Comparison of ENCODE assay signal across 21 mouse cellular contexts in the genomic region with DNA sequence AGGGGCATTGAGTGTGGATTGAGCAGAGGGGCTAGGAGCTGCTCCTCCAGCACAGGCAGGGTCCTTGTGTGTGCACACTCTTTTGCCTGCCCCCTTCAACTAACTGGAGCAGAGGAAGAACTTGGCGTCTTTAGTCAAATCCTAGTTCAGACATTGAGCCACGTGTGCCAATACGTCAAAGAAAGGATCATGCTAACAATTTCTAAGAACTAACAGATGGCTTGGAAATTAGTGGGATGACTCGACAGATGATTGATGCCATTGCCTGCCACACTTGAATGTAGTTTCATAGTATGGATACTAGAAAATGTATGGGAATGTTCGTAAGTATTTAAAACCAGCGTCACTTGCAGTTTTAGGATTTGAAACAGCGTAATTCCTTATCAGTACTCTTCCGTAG. TPM values are rescaled to one million over a fixed set of nuclear protein-coding genes. Genes with fewer than 3 reads are reported as not detected.
DNase-seq lines count a peak whose midpoint lies in the region; ATAC-seq and TF ChIP-seq lines count a peak whose summit lies in the region.
"Had no signal": no experiment of that assay in that cellular context is flagged by ENCODE, and none has a peak within 500 bp of the region (broad histone marks: within the 10 kb centered on the region; RNA-seq: fewer than 3 reads in every experiment).

No protein-coding gene starts in this region.

- H3K9me3 ChIP-seq in forebrain, embryonic 14.5 days (replicated peaks; ENCODE audit: control insufficient read depth, low read length) = no peaks in the 10 kb centered on the region
- H3K9me3 ChIP-seq in forebrain, embryonic 11.5 days (ENCODE audit: control insufficient read depth, low read length) = no peaks in the 10 kb centered on the region
- H3K9me3 ChIP-seq in heart, embryonic 10.5 days = no peaks in the 10 kb centered on the region
- H3K9me3 ChIP-seq: embryonic facial prominence, embryonic 10.5 days; embryonic facial prominence, embryonic 12.5 days; forebrain, embryonic 12.5 days; forebrain, embryonic 15.5 days; G1E had no signal

- no peak overlapping the region for H3K9ac ChIP-seq in forebrain, embryonic 14.5 days (ENCODE audit: low read length)
- H3K9ac ChIP-seq in forebrain, embryonic 11.5 days (ENCODE audit: low read length) = no peak overlapping the region
- H3K9ac ChIP-seq in heart, adult 2 months (ENCODE audit: low read depth, low read length) = no peak overlapping the region
- H3K9ac ChIP-seq: embryonic facial prominence, embryonic 12.5 days; forebrain, embryonic 12.5 days; forebrain, embryonic 15.5 days; forebrain, postnatal 0 days had no signal

- no peak for TF ChIP-seq EP300 in heart, adult 2 months (IDR thresholded peaks at IDR 0.05; ENCODE audit: insufficient read depth, low read depth, low read length)

- H3K27me3 ChIP-seq in forebrain, embryonic 14.5 days (replicated peaks; ENCODE audit: control insufficient read depth, insufficient read depth, low read length) = no peaks in the 10 kb centered on the region
- no peaks in the 10 kb centered on the region for H3K27me3 ChIP-seq in forebrain, embryonic 11.5 days (ENCODE audit: control insufficient read depth, insufficient read depth, low read length)
- no peaks in the 10 kb centered on the region for H3K27me3 ChIP-seq in heart, embryonic 10.5 days (ENCODE audit: insufficient read depth, poor library complexity, severe bottlenecking)
- no peaks in the 10 kb centered on the region for H3K27me3 ChIP-seq in heart, adult 2 months (ENCODE audit: control insufficient read depth, insufficient read depth, low read length)
- H3K27me3 ChIP-seq: CH12.LX; embryonic facial prominence, embryonic 12.5 days; forebrain, embryonic 12.5 days; forebrain, embryonic 15.5 days had no signal

- no peak overlapping the region for H3K27ac ChIP-seq in forebrain, embryonic 14.5 days (ENCODE audit: low read depth, low read length)
- H3K27ac ChIP-seq in forebrain, embryonic 11.5 days (ENCODE audit: low read depth, low read length) = no peak overlapping the region
- H3K27ac ChIP-seq in heart, embryonic 10.5 days = no peak overlapping the region
- H3K27ac ChIP-seq in heart, adult 2 months = no peak overlapping the region
- H3K27ac ChIP-seq: embryonic facial prominence, embryonic 10.5 days; embryonic facial prominence, embryonic 12.5 days; forebrain, embryonic 12.5 days; forebrain, embryonic 15.5 days had no signal

- peak; percentile 61 for DNase-seq in forebrain, embryonic 14.5 days (ENCODE audit: low spot score)
- no peak for DNase-seq in forebrain, embryonic 11.5 days (ENCODE audit: low spot score)
- peak; percentile 36 for DNase-seq in heart, embryonic 10.5 days (ENCODE audit: low spot score)
- DNase-seq in heart, adult 2 months = no peak
- DNase-seq in ovary, postnatal 14 days (ENCODE audit: low spot score) = no peak
- DNase-seq: adrenal gland, adult 2 months; adrenal gland, postnatal 10 days; adrenal gland, postnatal 25 days; B cell, adult 2 months; cerebellum, adult 11-12 months; cerebellum, adult 2 months; cerebellum, adult 9-10 months; cerebellum, postnatal 10 days; forebrain, postnatal 0 days had no signal

- no peak overlapping the region for H3K4me2 ChIP-seq in forebrain, embryonic 14.5 days (ENCODE audit: low read length)
- no peak overlapping the region for H3K4me2 ChIP-seq in forebrain, embryonic 11.5 days (ENCODE audit: low read depth, low read length, severe bottlenecking)
- H3K4me2 ChIP-seq: embryonic facial prominence, embryonic 12.5 days; forebrain, embryonic 12.5 days; forebrain, embryonic 15.5 days had no signal

- TF ChIP-seq POLR2A in heart, adult 2 months (IDR thresholded peaks at IDR 0.05; ENCODE audit: insufficient read depth, low read depth, low read length) = no peak

- peaks cover 7% of the 10 kb centered on the region for H3K4me1 ChIP-seq in forebrain, embryonic 14.5 days (ENCODE audit: control insufficient read depth, insufficient read depth, low read length)
- peaks cover 7% of the 10 kb centered on the region; the same call in 1 of the 2 replicates for H3K4me1 ChIP-seq in forebrain, embryonic 11.5 days (replicated peaks; ENCODE audit: control insufficient read depth, insufficient read depth, low read length)
- H3K4me1 ChIP-seq in heart, embryonic 10.5 days = peaks cover 16% of the 10 kb centered on the region; the same call in 1 of the 2 replicates
- H3K4me1 ChIP-seq in heart, adult 2 months (ENCODE audit: control insufficient read depth, insufficient read depth, low read length) = no peaks in the 10 kb centered on the region

- H3K36me3 ChIP-seq in forebrain, embryonic 14.5 days (ENCODE audit: control insufficient read depth, insufficient read depth, low read length) = no peaks in the 10 kb centered on the region
- no peaks in the 10 kb centered on the region for H3K36me3 ChIP-seq in forebrain, embryonic 11.5 days (ENCODE audit: control insufficient read depth, insufficient read depth, low read length)
- H3K36me3 ChIP-seq in heart, embryonic 10.5 days = no peaks in the 10 kb centered on the region
- no peaks in the 10 kb centered on the region for H3K36me3 ChIP-seq in heart, adult 2 months (ENCODE audit: control insufficient read depth, insufficient read depth, low read length)
- H3K36me3 ChIP-seq: embryonic facial prominence, embryonic 12.5 days; forebrain, embryonic 12.5 days; forebrain, embryonic 15.5 days; G1E had no signal

- no peak overlapping the region for H3K4me3 ChIP-seq in forebrain, embryonic 14.5 days (ENCODE audit: low read depth, low read length)
- no peak overlapping the region for H3K4me3 ChIP-seq in forebrain, embryonic 11.5 days (ENCODE audit: low read depth, low read length)
- H3K4me3 ChIP-seq in heart, embryonic 10.5 days = no peak overlapping the region
- H3K4me3 ChIP-seq in heart, adult 2 months = no peak overlapping the region
- H3K4me3 ChIP-seq: embryonic facial prominence, embryonic 10.5 days; embryonic facial prominence, embryonic 12.5 days; forebrain, embryonic 12.5 days; forebrain, embryonic 15.5 days had no signal

- 80% methylated on average over 8 of the region's 8 CpGs for WGBS in forebrain, embryonic 14.5 days
- 95% methylated on average over 8 of the region's 8 CpGs for WGBS in forebrain, embryonic 11.5 days
- WGBS in heart, embryonic 10.5 days = 83% methylated on average over 8 of the region's 8 CpGs
- 95% methylated on average over 8 of the region's 8 CpGs for WGBS in heart, adult 2 months

- H3K79me2 ChIP-seq in heart, adult 2 months (replicated peaks; ENCODE audit: control insufficient read depth, insufficient read depth, low read length) = peaks cover 3% of the 10 kb centered on the region; the same call in 1 of the 2 replicates

- intact Hi-C loops in heart, adult 2 months (cut with DNase I) = no loop called here

- no peak for TF ChIP-seq CTCF in heart, adult 2 months (IDR thresholded peaks at IDR 0.05)

- no peak for ATAC-seq in forebrain, embryonic 14.5 days
- ATAC-seq in forebrain, embryonic 11.5 days (replicated peaks; ENCODE audit: low FRiP score) = no peak
- ATAC-seq: CD4-positive, CD25-positive, alpha-beta regulatory T cell, adult 4 months; forebrain, embryonic 15.5 days; forebrain, postnatal 0 days had no signal

RNA-seq across cellular contexts. Expression of a gene that starts 54.5 kb away (rescaled TPM):
- 5.1 and 7.5 TPM in 2 replicates for polyA plus RNA-seq in forebrain, embryonic 14.5 days (2014; fragmentation: Nextera tagmentation; extraction: Ambion mirVana)
- 8.6 and 8.8 TPM in 2 replicates for polyA plus RNA-seq in forebrain, embryonic 11.5 days (2014; fragmentation: Nextera tagmentation; extraction: Ambion mirVana)
- 3.1 and 5.0 TPM in 2 replicates for polyA plus RNA-seq in heart, embryonic 10.5 days (2016; fragmentation: Nextera tagmentation; extraction: Ambion mirVana)
- total RNA-seq in heart, adult 2 months (2021) = 10 to 100 TPM; 17.2 to 20.3 TPM
- polyA plus RNA-seq in heart, adult 2 months (2012; rRNA removed) = 8.1 and 10.1 TPM in 2 replicates
- total RNA-seq: CH12.LX had no signal
- polyA plus RNA-seq: G1E had no signal

Comparison
In these comparisons a context has a peak if more than half of its experiments do, and no peak if none do; other contexts are left out.
1. DNase-seq: peak in forebrain, embryonic 14.5 days (single experiment) and heart, embryonic 10.5 days (single experiment); none in forebrain, embryonic 11.5 days (single experiment), heart, adult 2 months (0 of 2) and ovary, postnatal 14 days (single experiment).